Mouse (Mus musculus) liver, postnatal 0 days (tissue): ENCODE measurements at regions not wholly inside any gene's neighbourhood (a gene's known extent, or its start where the extent isn't known, plus 50 kb on each side); places are given as distances from the start of the nearest gene placed in this dataset.

Source experiments
- ATAC-seq: fragments of 200-750 bp; cut with Nextera tagmentation; 2 replicates; pipeline ENCODE4 v1.8.0; 2017; ENCODE audit warnings: mild to moderate bottlenecking, moderate library complexity
- DNase-seq: peaks from one replicate; pipeline ENCODE4 v3.0.0-alpha.2; 2016
- H3K27ac ChIP-seq: fragments of 300-500 bp; sonication (generic); 2 replicates; pipeline ENCODE4 v1.5.1; 2014; ENCODE audit warnings: antibody characterized with exemption, moderate library complexity, mild to moderate bottlenecking, low read depth
- H3K27me3 ChIP-seq: fragments of 300-500 bp; sonication (generic); 2 replicates; pipeline ENCODE4 v1.6.1; 2014; ENCODE audit warnings: low read length, control low read depth, mixed read lengths; ENCODE audit not compliant: insufficient read depth
- H3K36me3 ChIP-seq: fragments of 300-500 bp; sonication (generic); replicated peaks from 2 replicates; pipeline ENCODE4 v1.6.1; 2014; ENCODE audit warnings: mild to moderate bottlenecking, control low read depth, low read length, moderate library complexity, mixed read lengths; ENCODE audit not compliant: insufficient read depth
- H3K4me1 ChIP-seq: fragments of 300-500 bp; sonication (generic); 2 replicates; pipeline ENCODE4 v1.6.1; 2014; ENCODE audit warnings: antibody characterized with exemption, mild to moderate bottlenecking, control low read depth; ENCODE audit not compliant: insufficient read depth
- H3K4me2 ChIP-seq: fragments of 300-500 bp; sonication (generic); 2 replicates; pipeline ENCODE4 v1.6.1; 2014; ENCODE audit warnings: low read depth, mild to moderate bottlenecking, low read length, moderate library complexity, mixed read lengths
- H3K4me3 ChIP-seq: fragments of 300-500 bp; sonication (generic); 2 replicates; pipeline ENCODE4 v1.5.1; 2014; ENCODE audit warnings: low read depth, low read length
- H3K9ac ChIP-seq: fragments of 300-500 bp; sonication (generic); replicated peaks from 2 replicates; pipeline ENCODE4 v1.6.1; 2014; ENCODE audit warnings: mild to moderate bottlenecking, moderate library complexity
- H3K9me3 ChIP-seq: fragments of 300-500 bp; sonication (generic); 2 replicates; pipeline ENCODE4 v1.6.1; 2016; ENCODE audit warnings: mild to moderate bottlenecking, control low read depth, low read length, mixed read lengths
- CTCF ChIP-seq: sonication (generic); IDR thresholded peaks from 2 replicates; pipeline ENCODE4 v1.5.1; 2016; ENCODE audit warnings: antibody characterized with exemption, low read depth
- EP300 ChIP-seq: IDR thresholded peaks from 2 replicates; pipeline ENCODE4 v1.6.1; 2016; ENCODE audit warnings: antibody characterized with exemption, low read depth, mild to moderate bottlenecking
- WGBS: fragments of 180-500 bp; shearing (Covaris S2); extraction: QIAGEN DNeasy Blood & Tissue Kit; methylation state at CpG from one replicate; pipeline ENCODE4 v1.1.7; 2014; ENCODE audit not compliant: insufficient replicate concordance; 5-methylcytosine and 5-hydroxymethylcytosine counted together

DNA sequence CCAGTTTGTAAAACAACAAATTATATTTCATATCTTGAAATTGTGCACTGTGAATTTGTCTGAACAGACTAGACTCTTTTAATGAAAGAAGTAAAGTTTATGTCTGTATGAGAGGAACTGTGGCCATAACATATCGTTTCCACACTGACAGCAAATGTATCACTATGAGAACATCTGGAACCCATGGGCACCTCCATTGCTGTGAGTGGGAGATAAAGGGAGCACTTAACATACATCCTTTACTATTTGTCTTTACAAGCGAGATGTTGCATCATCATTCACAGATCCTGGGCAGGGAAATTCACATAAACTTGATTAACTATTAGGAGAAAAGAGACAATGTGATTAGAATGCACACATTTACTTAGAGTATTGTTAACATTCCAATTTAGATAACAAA, 476.2 kb downstream of the Cdh9 start:
- WGBS: 64% methylated on average over 2 of the region's 2 CpGs
- TF ChIP-seq CTCF: no peak
- no peak for TF ChIP-seq EP300
- no peak for ATAC-seq

DNA sequence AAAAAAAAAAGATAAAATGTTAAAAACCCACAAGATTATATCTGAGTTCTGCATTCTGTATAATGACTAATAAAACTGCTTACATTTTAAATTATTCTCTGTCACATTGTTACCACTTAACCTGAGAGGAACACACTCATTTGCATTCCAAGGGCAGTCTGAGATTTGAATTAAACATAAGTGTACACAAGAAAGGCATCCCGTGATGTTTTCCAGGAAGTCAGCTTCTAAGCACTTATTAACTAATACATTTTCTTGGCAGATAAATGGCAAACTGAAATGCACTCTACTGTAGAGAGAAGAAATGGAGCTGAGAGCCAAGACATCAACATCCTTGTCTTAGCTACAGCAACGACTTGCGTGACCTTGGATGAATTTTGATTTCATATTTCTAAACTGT, 516.5 kb downstream of the Cdh9 start:
- 74% methylated on average over 3 of the region's 3 CpGs for WGBS
- H3K27ac ChIP-seq: no peak overlapping the region
- no peaks in the 10 kb centered on the region for H3K27me3 ChIP-seq
- no peak for ATAC-seq
- no peaks in the 10 kb centered on the region for H3K36me3 ChIP-seq
- no peak for DNase-seq
- H3K9me3 ChIP-seq: no peaks in the 10 kb centered on the region; the same call in 1 of the 2 replicates
- no peak for TF ChIP-seq CTCF
- TF ChIP-seq EP300: no peak
- H3K4me1 ChIP-seq: no peaks in the 10 kb centered on the region
- H3K9ac ChIP-seq: no peak overlapping the region
- no peak overlapping the region for H3K4me3 ChIP-seq
- no peak overlapping the region for H3K4me2 ChIP-seq

More for the DNA sequence above, 476.2 kb downstream of the Cdh9 start:
- H3K9ac ChIP-seq: no peak overlapping the region
- H3K27ac ChIP-seq: no peak overlapping the region
- no peak overlapping the region for H3K4me2 ChIP-seq
- H3K27me3 ChIP-seq: no peaks in the 10 kb centered on the region
- H3K4me3 ChIP-seq: no peak overlapping the region
- no peaks in the 10 kb centered on the region for H3K36me3 ChIP-seq
- H3K9me3 ChIP-seq: no peaks in the 10 kb centered on the region
- H3K4me1 ChIP-seq: no peaks in the 10 kb centered on the region
- no peak for DNase-seq

DNA sequence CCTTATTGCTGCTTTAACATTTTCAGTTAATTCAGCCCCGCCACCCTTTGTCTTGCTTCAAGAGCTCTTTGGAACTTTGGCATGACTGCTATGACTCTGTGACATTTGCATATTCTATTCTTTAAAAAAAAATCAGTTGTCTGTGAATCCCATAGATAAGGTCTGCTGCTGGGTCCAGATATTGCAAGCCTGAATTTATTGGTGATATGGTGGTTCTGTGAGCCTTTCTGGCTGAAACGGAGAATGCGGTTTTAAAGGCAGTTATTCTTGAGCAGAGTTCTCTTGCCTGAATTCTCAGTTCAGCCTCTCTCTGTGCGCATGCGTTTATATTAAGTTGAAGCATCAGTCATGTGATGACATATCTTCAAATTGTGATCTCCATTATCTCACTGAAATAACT, 560.7 kb downstream of the Cdh9 start:
- ATAC-seq (no peak), DNase-seq (no peak)
- no peak for TF ChIP-seq EP300
- TF ChIP-seq CTCF: no peak

More for the DNA sequence above, 560.7 kb downstream of the Cdh9 start:
- Histone ChIP-seq H3K27me3 (no peaks in the 10 kb centered on the region), H3K9me3 (no peaks in the 10 kb centered on the region; the same call in 1 of the 2 replicates), H3K4me2 (no peak overlapping the region), H3K4me3 (no peak overlapping the region), H3K4me1 (no peaks in the 10 kb centered on the region), H3K36me3 (no peaks in the 10 kb centered on the region), H3K9ac (no peak overlapping the region), H3K27ac (no peak overlapping the region)
- WGBS: 81% methylated on average over 5 of the region's 5 CpGs
